ENCODE assay signal across 12 mouse cellular contexts in the genomic region with DNA sequence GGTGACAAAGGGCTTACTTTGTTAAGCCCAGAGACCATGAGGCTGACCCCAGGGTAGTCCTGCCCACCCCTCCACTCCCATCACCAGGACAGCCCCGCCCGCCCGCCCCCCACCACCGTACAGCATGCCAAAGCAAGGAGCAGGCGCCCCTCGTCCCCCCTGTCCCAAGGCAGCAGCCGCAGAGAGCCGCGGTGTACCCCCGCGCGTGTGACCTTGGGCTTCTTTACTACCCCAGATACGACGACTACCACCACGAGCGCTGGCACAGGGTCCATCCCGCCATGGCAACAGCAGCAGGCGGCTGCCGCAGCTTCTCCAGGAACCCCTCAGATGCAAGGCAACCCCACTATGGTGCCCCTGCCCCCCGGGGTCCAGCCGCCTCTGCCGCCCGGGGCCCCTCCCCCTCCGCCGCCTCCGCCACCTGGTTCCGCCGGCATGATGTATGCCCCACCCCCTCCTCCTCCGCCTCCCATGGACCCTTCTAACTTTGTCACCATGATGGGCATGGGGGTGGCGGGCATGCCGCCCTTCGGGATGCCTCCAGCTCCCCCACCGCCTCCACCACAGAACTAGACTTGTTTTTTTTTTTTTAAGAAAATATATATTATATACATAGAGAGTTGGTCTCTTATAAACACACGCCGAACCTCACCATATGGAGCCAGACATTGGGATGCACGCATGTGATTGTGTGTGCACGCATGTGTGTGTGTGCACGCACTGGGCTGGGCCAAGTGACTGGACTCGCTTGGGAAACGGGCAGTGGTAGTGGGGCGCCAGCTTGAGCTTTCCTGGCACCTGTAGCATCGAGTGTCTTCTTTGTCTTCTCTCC. TPM values are rescaled to one million over a fixed set of nuclear protein-coding genes. Genes with fewer than 3 reads are reported as not detected.
DNase-seq lines count a peak whose midpoint lies in the region; ATAC-seq and TF ChIP-seq lines count a peak whose summit lies in the region.
"Had no signal": no experiment of that assay in that cellular context is flagged by ENCODE, and none has a peak within 500 bp of the region (broad histone marks: within the 10 kb centered on the region; RNA-seq: fewer than 3 reads in every experiment).

No protein-coding gene starts in this region.

- no peaks in the 10 kb centered on the region for H3K4me1 ChIP-seq in midbrain, embryonic 12.5 days
- H3K4me1 ChIP-seq in midbrain, embryonic 11.5 days (ENCODE audit: control insufficient read depth, insufficient read depth, low read length): peaks cover 5% of the 10 kb centered on the region; the same call in 1 of the 2 replicates
- H3K4me1 ChIP-seq in MEL (ENCODE audit: control insufficient read depth in 1 of 2, insufficient read depth in 2 of 2, low read length in 2 of 2): peaks cover 1 to 2% of the 10 kb centered on the region in 2 experiments; a peak in 3 of 4 replicates
- H3K4me1 ChIP-seq in hindbrain, embryonic 14.5 days (replicated peaks; ENCODE audit: control insufficient read depth, insufficient read depth, low read length): no peaks in the 10 kb centered on the region; the same call in 1 of the 2 replicates
- H3K4me1 ChIP-seq: limb, embryonic 15.5 days had no signal

- 90% methylated on average over 31 of the region's 42 CpGs for WGBS in midbrain, embryonic 12.5 days
- 93% methylated on average over 38 of the region's 42 CpGs for WGBS in midbrain, embryonic 11.5 days
- 84% methylated on average over 42 of the region's 42 CpGs for WGBS in hindbrain, embryonic 14.5 days

- H3K27ac ChIP-seq in midbrain, embryonic 12.5 days (replicated peaks): 0 out of 2 replicates have a peak overlapping the region, but pooled peaks have one; percentile 10
- no peak overlapping the region for H3K27ac ChIP-seq in midbrain, embryonic 11.5 days (ENCODE audit: low read depth, low read length)
- H3K27ac ChIP-seq in MEL (ENCODE audit: control insufficient read depth, low read depth, low read length): no peak overlapping the region
- no peak overlapping the region for H3K27ac ChIP-seq in hindbrain, embryonic 14.5 days
- H3K27ac ChIP-seq: intestine, embryonic 15.5 days; limb, embryonic 15.5 days; lung, embryonic 15.5 days had no signal

- TF ChIP-seq EP300 in MEL (IDR thresholded peaks at IDR 0.05; ENCODE audit: low read depth in 1 of 2, low read length in 2 of 2): no peak

- H3K27me3 ChIP-seq in midbrain, embryonic 12.5 days: no peaks in the 10 kb centered on the region
- H3K27me3 ChIP-seq in midbrain, embryonic 11.5 days (ENCODE audit: control insufficient read depth, insufficient read depth, low read length): no peaks in the 10 kb centered on the region
- no peaks in the 10 kb centered on the region for H3K27me3 ChIP-seq in MEL (ENCODE audit: control insufficient read depth in 1 of 2, insufficient read depth in 2 of 2, low read length in 2 of 2)
- no peaks in the 10 kb centered on the region for H3K27me3 ChIP-seq in hindbrain, embryonic 14.5 days (ENCODE audit: control insufficient read depth, insufficient read depth, low read length)
- H3K27me3 ChIP-seq: intestine, embryonic 15.5 days; limb, embryonic 15.5 days; lung, embryonic 15.5 days had no signal

- H3K9ac ChIP-seq in midbrain, embryonic 12.5 days (replicated peaks): no peak overlapping the region
- H3K9ac ChIP-seq in midbrain, embryonic 11.5 days (ENCODE audit: low read length): no peak overlapping the region
- H3K9ac ChIP-seq in MEL (ENCODE audit: control insufficient read depth, low read depth, low read length, poor library complexity, severe bottlenecking): no peak overlapping the region
- H3K9ac ChIP-seq in hindbrain, embryonic 14.5 days: no peak overlapping the region
- H3K9ac ChIP-seq: intestine, embryonic 15.5 days; limb, embryonic 15.5 days; lung, embryonic 15.5 days had no signal

- no peak for TF ChIP-seq CTCF in MEL (IDR thresholded peaks at IDR 0.05 in 2 of 3, conservative IDR thresholded peaks at IDR 0.05 in 1 of 3; ENCODE audit: control insufficient read depth in 1 of 3, insufficient read depth in 1 of 3, low read depth in 2 of 3, low read length in 3 of 3, poor library complexity in 1 of 3, severe bottlenecking in 1 of 3)

- H3K9me3 ChIP-seq in midbrain, embryonic 12.5 days: no peaks in the 10 kb centered on the region
- H3K9me3 ChIP-seq in midbrain, embryonic 11.5 days (ENCODE audit: control insufficient read depth, low read length): no peaks in the 10 kb centered on the region
- H3K9me3 ChIP-seq in MEL (replicated peaks; ENCODE audit: insufficient read depth, low read length): no peaks in the 10 kb centered on the region
- no peaks in the 10 kb centered on the region for H3K9me3 ChIP-seq in hindbrain, embryonic 14.5 days (ENCODE audit: control insufficient read depth, low read length)
- H3K9me3 ChIP-seq: intestine, embryonic 15.5 days; limb, embryonic 15.5 days; lung, embryonic 15.5 days had no signal

- ATAC-seq in midbrain, embryonic 12.5 days (ENCODE audit: low FRiP score, low read depth): peak; percentile 19
- no peak for ATAC-seq in midbrain, embryonic 11.5 days (ENCODE audit: low FRiP score)
- peak; percentile 24; the same call in 1 of the 2 replicates for ATAC-seq in hindbrain, embryonic 14.5 days (ENCODE audit: low FRiP score)
- ATAC-seq: intestine, embryonic 15.5 days had no signal

- no peak; a peak in 1 of 4 replicates for TF ChIP-seq POLR2A in MEL (IDR thresholded peaks at IDR 0.05; ENCODE audit: control insufficient read depth in 1 of 2, insufficient read depth in 1 of 2, low read depth in 1 of 2, low read length in 2 of 2, poor library complexity in 1 of 2)

- no peak overlapping the region for H3K4me3 ChIP-seq in midbrain, embryonic 12.5 days
- no peak overlapping the region for H3K4me3 ChIP-seq in midbrain, embryonic 11.5 days (ENCODE audit: low read depth, low read length)
- H3K4me3 ChIP-seq in MEL (ENCODE audit: control insufficient read depth in 1 of 2, insufficient read depth in 1 of 2, low read depth in 2 of 2, low read length in 2 of 2): no peak overlapping the region
- no peak overlapping the region for H3K4me3 ChIP-seq in hindbrain, embryonic 14.5 days (replicated peaks; ENCODE audit: low read length)
- H3K4me3 ChIP-seq: intestine, embryonic 15.5 days; limb, embryonic 15.5 days; lung, embryonic 15.5 days had no signal

- peaks cover 85% of the 10 kb centered on the region for H3K36me3 ChIP-seq in midbrain, embryonic 12.5 days
- H3K36me3 ChIP-seq in midbrain, embryonic 11.5 days (ENCODE audit: control insufficient read depth, insufficient read depth, low read length): peaks cover 65% of the 10 kb centered on the region
- peaks cover 14 to 30% of the 10 kb centered on the region in 2 experiments for H3K36me3 ChIP-seq in MEL (ENCODE audit: control insufficient read depth in 1 of 2, insufficient read depth in 2 of 2, low read length in 2 of 2)
- peaks cover 88% of the 10 kb centered on the region for H3K36me3 ChIP-seq in hindbrain, embryonic 14.5 days (replicated peaks; ENCODE audit: control insufficient read depth, insufficient read depth)

- no peak for TF ChIP-seq RAD21 in MEL (IDR thresholded peaks at IDR 0.05; ENCODE audit: low read depth, low read length)

- H3K4me2 ChIP-seq in midbrain, embryonic 12.5 days (replicated peaks): no peak overlapping the region
- H3K4me2 ChIP-seq in midbrain, embryonic 11.5 days: no peak overlapping the region
- no peak overlapping the region for H3K4me2 ChIP-seq in hindbrain, embryonic 14.5 days (replicated peaks)
- H3K4me2 ChIP-seq: intestine, embryonic 15.5 days; limb, embryonic 15.5 days; lung, embryonic 15.5 days had no signal

- peaks cover 5% of the 10 kb centered on the region for H3K79me2 ChIP-seq in MEL (ENCODE audit: control insufficient read depth, insufficient read depth, low read length, poor library complexity)

- DNase-seq in cerebellum, postnatal 10 days: peak; percentile 47 to 56
- no peak for DNase-seq in cerebellum, postnatal 25 days
- no peak for DNase-seq in midbrain, embryonic 11.5 days (ENCODE audit: low spot score, missing footprints)
- no peak for DNase-seq in MEL (ENCODE audit: low read depth, low spot score)
- no peak for DNase-seq in hindbrain, embryonic 14.5 days (ENCODE audit: low spot score)
- DNase-seq in lung, postnatal 10 days: no peak
- no peak for DNase-seq in gastrocnemius, postnatal 10 days
- DNase-seq: right cerebral cortex, postnatal 25 days had no signal

RNA-seq across cellular contexts. Expression of gene Pygm, which starts 8.6 kb away (rescaled TPM):
- polyA plus RNA-seq in midbrain, embryonic 12.5 days (2016; fragmentation: Nextera tagmentation; extraction: Ambion mirVana): 2.3 and 2.7 TPM in 2 replicates
- 0.81 and 1.8 TPM in 2 replicates for polyA plus RNA-seq in midbrain, embryonic 11.5 days (2014; fragmentation: Nextera tagmentation; extraction: Ambion mirVana)
- 0.62 and 0.73 TPM in 2 replicates for total RNA-seq in MEL (2012; rRNA removed)
- 1 to 10 TPM in 1 of 2 experiments, not detected in 1; 3.3 TPM for polyA plus RNA-seq in MEL (2012; ENCODE audit: insufficient read depth in 1 of 2, insufficient read length in 2 of 2, low read depth in 1 of 2, low replicate concordance in 2 of 2, missing spikeins in 1 of 2)
- polyA plus RNA-seq in hindbrain, embryonic 14.5 days (2014; fragmentation: Nextera tagmentation; extraction: Ambion mirVana): 6.2 and 6.8 TPM in 2 replicates
- total RNA-seq in gastrocnemius, postnatal 10 days (2021): 1,000 to 10,000 TPM; 3,066 to 3,425 TPM

RNA-seq across cellular contexts. Expression of gene Sf1, which starts 12.1 kb away (rescaled TPM):
- polyA plus RNA-seq in midbrain, embryonic 12.5 days (2016; fragmentation: Nextera tagmentation; extraction: Ambion mirVana): 193 and 205 TPM in 2 replicates
- polyA plus RNA-seq in midbrain, embryonic 11.5 days (2014; fragmentation: Nextera tagmentation; extraction: Ambion mirVana): 186 and 215 TPM in 2 replicates
- 65.7 and 71.9 TPM in 2 replicates for total RNA-seq in MEL (2012; rRNA removed)
- polyA plus RNA-seq in MEL (2012; ENCODE audit: insufficient read depth in 1 of 2, insufficient read length in 2 of 2, low read depth in 1 of 2, low replicate concordance in 2 of 2, missing spikeins in 1 of 2): 100 to 1,000 TPM; 211 to 245 TPM
- 103 and 112 TPM in 2 replicates for polyA plus RNA-seq in hindbrain, embryonic 14.5 days (2014; fragmentation: Nextera tagmentation; extraction: Ambion mirVana)
- 100 to 1,000 TPM in 1 of 2 experiments, 10 to 100 TPM in 1; 88.6 to 123 TPM for total RNA-seq in gastrocnemius, postnatal 10 days (2021)

RNA-seq across cellular contexts. Expression of gene Rasgrp2, which starts 23.5 kb away (rescaled TPM):
- polyA plus RNA-seq in midbrain, embryonic 12.5 days (2016; fragmentation: Nextera tagmentation; extraction: Ambion mirVana): 21.5 and 21.6 TPM in 2 replicates
- polyA plus RNA-seq in midbrain, embryonic 11.5 days (2014; fragmentation: Nextera tagmentation; extraction: Ambion mirVana): 14.1 and 16.8 TPM in 2 replicates
- 176 TPM in 2 replicates for total RNA-seq in MEL (2012; rRNA removed)
- 100 to 1,000 TPM in 1 of 2 experiments, not detected in 1; 233 TPM for polyA plus RNA-seq in MEL (2012; ENCODE audit: insufficient read depth in 1 of 2, insufficient read length in 2 of 2, low read depth in 1 of 2, low replicate concordance in 2 of 2, missing spikeins in 1 of 2)
- polyA plus RNA-seq in hindbrain, embryonic 14.5 days (2014; fragmentation: Nextera tagmentation; extraction: Ambion mirVana): 89.2 and 111 TPM in 2 replicates
- total RNA-seq in gastrocnemius, postnatal 10 days (2021): 10 to 100 TPM; 30.5 to 31.4 TPM

RNA-seq across cellular contexts. Expression of gene Map4k2, which starts 34.7 kb away (rescaled TPM):
- polyA plus RNA-seq in midbrain, embryonic 12.5 days (2016; fragmentation: Nextera tagmentation; extraction: Ambion mirVana): 14.6 and 14.7 TPM in 2 replicates
- polyA plus RNA-seq in midbrain, embryonic 11.5 days (2014; fragmentation: Nextera tagmentation; extraction: Ambion mirVana): 6.2 and 8.6 TPM in 2 replicates
- total RNA-seq in MEL (2012; rRNA removed): 8.0 and 10.2 TPM in 2 replicates
- polyA plus RNA-seq in MEL (2012; ENCODE audit: insufficient read depth in 1 of 2, insufficient read length in 2 of 2, low read depth in 1 of 2, low replicate concordance in 2 of 2, missing spikeins in 1 of 2): 10 to 100 TPM in 1 of 2 experiments, not detected in 1; 22.3 TPM
- polyA plus RNA-seq in hindbrain, embryonic 14.5 days (2014; fragmentation: Nextera tagmentation; extraction: Ambion mirVana): 12.4 and 15.4 TPM in 2 replicates
- total RNA-seq in gastrocnemius, postnatal 10 days (2021): 10 to 100 TPM; 11.9 to 19.3 TPM

RNA-seq across cellular contexts. Expression of gene Men1, which starts 40.9 kb away (rescaled TPM):
- polyA plus RNA-seq in midbrain, embryonic 12.5 days (2016; fragmentation: Nextera tagmentation; extraction: Ambion mirVana): 99.0 and 103 TPM in 2 replicates
- 51.2 and 54.7 TPM in 2 replicates for polyA plus RNA-seq in midbrain, embryonic 11.5 days (2014; fragmentation: Nextera tagmentation; extraction: Ambion mirVana)
- 37.7 and 39.4 TPM in 2 replicates for total RNA-seq in MEL (2012; rRNA removed)
- 100 to 1,000 TPM in 1 of 2 experiments, not detected in 1; 132 TPM for polyA plus RNA-seq in MEL (2012; ENCODE audit: insufficient read depth in 1 of 2, insufficient read length in 2 of 2, low read depth in 1 of 2, low replicate concordance in 2 of 2, missing spikeins in 1 of 2)
- 46.7 and 51.5 TPM in 2 replicates for polyA plus RNA-seq in hindbrain, embryonic 14.5 days (2014; fragmentation: Nextera tagmentation; extraction: Ambion mirVana)
- total RNA-seq in gastrocnemius, postnatal 10 days (2021): 10 to 100 TPM; 11.3 to 12.9 TPM

Comparison
In these comparisons a context has a peak if more than half of its experiments do, and no peak if none do; other contexts are left out.
1. DNase-seq: peak in cerebellum, postnatal 10 days (2 of 2); none in cerebellum, postnatal 25 days (0 of 2), midbrain, embryonic 11.5 days (single experiment), MEL (single experiment), hindbrain, embryonic 14.5 days (single experiment), lung, postnatal 10 days (single experiment) and gastrocnemius, postnatal 10 days (single experiment).